Mouse (Mus musculus) heart, adult 8-10 months (tissue): ENCODE results near the gene Gtf3c6. TPM values are rescaled to one million over a fixed set of nuclear protein-coding genes. Genes with fewer than 3 reads are reported as not detected.
"Not testable (repeated sequence)": the region's sequence is repeated elsewhere in the genome, so short reads cannot be mapped to it uniquely, and the experiment has no call there.

Experiments used
- DNase-seq: peaks from one replicate; pipeline ENCODE4 v3.0.0; 2022; ENCODE audit warnings: low spot score
- total RNA-seq, 4 experiments: library from RNA; stranded (reverse); gene quantifications; 2 replicates each; pipeline ENCODE4 v1.2.4; 2022

Gene Gtf3c6
- 10 to 100 TPM; 24.7 to 31.0 (median 25.1) TPM for total RNA-seq

DNA sequence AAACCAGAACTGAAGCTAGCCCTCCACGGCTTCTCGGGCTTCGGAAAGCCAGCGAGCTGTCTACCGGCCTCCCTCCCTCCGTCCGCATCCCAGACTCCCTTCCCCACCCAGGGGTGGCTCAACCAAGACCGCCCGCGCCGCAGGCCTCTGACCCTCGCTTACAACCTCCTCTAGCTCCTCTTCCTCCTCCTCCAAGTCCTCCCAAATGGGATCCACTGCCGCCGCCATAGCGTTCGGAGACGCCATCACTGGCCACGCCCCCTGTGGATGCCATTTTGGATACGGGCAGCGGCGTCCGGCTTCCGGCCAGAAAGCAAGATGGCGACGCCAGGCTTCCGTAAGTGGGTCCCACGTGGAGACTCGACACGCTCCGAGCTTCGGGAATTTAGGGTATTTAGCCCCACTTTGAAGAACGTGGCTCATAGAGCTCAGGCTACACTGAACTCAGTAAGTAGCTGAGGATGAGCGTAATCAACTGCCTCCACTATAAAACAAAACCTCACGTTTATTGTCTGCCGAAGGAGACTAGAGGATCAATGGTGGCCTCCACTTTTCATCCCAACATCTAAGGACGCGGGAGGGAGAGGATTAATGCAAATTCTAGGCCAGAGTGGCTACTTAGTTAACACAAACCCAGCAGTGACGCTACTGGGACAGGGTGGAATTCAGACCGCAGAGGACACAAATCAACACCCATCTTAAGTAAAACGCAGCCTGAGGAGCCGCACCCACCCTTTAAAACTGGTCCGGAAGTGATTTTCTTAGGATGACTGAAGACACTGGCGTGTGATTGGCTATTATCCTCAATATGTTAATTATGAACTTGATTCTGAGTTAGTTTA is at the start of gene Gtf3c6:
TSS of gene Gtf3c6 (minus strand) at position 695 of the 842 bp plus-strand sequence.
- peak; percentile 95 for DNase-seq

DNA sequence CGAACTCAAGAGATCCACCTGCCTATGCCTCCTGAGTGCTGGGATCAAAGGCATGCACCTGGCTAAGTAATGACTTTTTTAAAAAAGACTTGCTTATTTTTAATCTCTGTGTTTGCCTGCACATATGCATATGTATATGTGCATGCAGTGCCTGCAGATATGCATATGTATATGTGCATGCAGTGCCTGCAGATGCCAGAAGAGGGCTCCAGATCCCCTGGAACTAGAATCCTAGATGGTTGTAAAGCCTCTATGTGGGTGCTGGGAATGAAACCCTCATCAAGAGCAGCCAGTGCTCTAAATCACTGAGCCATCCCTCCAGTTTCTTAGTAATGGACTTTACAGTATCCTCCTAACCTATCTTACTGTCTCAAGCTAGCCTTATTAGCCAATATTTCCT is 48.1 kb upstream of the Gtf3c6 start:
- DNase-seq, result no peak

DNA sequence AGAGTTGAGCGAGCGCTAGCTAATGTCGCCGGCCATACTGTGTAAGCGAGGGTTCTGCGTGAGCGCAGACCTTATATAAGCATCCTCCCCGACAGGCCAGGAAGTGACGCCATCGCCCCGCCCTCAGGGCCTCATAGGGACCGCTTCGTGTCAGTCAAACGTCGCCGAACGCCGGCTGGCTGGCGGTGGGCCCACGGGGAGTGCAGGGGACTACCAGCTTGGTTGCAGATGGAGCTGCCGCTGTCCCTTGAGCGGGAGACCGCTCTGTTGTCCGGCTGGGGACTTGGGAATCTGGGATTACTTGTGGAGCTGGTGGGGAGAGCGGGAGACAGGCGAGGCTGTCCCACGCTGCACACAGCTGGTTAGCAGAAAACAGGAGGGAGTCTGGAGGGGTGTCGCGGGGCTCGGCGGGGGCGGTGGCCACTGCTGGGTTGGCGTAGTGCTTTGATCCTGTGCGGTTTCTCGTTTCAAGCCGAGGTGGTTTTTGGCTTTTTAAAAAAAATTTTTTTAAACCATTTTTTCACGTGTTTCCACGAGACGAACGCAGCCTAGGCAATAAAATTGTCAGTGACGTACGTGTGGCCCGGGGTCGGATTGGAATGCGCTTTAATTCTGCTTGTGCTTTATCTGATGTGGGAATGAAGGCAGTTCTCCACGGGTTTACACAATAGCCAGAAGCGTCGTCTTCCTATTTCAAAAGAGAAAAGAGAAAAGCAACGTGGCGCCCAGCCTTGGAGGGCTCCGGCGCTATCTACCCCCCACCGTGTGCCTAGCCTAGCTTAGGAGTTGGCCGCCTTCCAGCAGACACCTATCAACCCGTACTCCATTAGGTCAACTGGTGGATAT is 44.5 kb upstream of the Gtf3c6 start, which contains the start of gene Amd1:
TSS of gene Amd1 (minus strand) at position 47 of the 846 bp plus-strand sequence.
- peak; percentile 100 for DNase-seq

DNA sequence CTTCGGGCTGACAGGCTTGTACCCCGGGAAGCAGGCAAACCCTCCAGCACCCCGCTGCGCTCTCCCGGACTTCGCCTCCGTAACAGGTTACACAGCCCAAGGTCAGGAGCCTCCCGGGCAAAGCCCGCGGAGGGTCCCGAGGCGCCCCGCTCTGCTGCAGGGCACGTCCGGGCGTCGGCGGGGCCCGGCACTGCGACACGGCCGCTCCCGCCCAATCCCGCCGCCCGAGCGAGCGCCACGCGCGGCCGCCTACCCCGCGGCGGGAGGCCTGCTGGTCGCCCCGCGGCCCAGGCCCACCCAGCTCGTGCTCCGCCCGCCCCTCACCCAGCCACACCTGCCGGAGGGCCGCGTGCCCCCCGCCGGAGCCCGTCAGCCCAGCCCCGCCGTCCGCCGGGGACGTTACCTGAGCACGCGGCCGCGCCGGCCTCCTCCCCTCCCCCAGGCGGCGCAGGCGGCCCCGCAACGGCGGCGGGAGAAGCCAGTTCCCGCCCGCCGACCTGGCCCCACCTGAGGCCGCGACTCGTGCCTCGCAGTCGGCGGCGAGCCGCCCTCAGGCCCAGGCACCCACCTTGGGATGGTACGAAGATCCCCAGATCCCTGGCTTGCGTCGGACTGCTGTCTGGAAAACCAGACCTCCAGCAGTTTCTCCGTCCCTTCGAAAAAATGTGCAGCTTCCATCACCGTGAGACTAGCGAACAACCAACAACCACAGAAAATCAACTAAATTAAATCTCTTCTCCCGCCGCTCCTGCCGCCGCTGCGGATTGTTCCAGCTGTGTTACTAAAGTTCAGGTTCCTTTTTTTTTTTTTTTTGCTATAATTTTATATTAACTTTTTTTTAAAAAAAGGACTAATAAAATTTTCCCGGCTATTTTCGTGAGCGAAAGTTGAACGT is 43.5 kb upstream of the Gtf3c6 start:
- not testable (repeated sequence) for DNase-seq

DNA sequence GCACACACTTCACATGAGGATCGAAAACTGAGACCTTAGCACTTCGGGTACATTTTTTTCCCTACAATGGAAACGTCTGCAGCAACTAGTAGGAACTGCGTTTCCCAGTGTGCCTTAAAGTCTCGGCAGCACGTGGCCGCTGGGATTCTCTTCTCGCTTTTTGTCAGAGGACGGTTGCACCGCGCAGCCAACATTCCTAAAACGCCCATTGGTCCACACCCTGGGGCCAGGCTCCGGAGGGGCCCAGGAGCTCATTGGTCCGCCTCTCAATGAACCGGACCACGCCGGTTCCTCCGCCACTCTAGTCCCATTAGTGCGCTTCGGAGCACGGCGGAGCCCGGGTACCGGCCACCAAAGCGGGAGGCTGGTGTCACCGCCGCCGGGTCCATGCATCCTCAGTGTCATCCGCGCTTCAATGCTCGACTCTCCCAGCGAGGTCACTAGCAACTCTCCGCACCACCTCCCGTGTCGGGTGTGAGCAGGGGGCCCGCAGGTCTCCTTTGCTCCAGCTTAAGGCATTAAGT is 42.8 kb upstream of the Gtf3c6 start:
- DNase-seq, result peak; percentile 82

DNA sequence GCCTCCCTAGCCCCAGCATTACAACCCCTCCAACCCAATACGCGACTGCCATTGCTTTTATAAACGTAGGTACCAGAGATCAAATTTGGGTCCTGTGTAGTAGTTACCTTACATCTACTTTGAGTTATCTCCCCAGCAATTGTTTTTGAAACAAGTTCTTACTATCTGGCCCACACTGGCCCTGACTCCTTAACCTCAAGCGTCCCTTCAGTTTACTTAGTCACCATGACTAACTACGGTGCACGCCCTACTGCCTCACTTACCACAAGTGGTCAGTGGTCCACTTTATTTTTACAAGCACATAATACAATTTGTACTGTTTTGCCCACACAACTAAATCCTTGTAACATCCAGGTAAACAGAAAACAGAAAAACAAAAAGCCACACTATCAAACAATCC is 34.7 kb upstream of the Gtf3c6 start:
- no peak for DNase-seq

DNA sequence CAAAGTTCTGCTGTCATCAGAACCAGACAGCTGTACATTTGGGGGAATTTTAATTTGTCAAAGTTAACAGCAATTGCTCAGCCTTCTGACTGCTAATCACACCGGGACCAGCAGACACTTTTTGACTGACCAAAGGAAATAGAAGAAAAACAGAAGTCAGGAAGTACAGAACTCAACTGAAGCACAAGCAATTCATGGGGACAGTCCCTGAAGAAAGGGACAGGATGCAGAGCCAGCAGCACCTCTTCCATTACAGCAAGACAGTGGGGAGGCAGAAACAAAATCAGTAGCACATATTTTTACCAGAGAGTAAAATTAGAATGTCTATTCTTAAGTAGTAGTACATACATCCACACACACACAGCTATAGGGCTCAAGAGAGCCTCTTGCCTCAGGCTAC is 28.9 kb upstream of the Gtf3c6 start:
- DNase-seq, result no peak

DNA sequence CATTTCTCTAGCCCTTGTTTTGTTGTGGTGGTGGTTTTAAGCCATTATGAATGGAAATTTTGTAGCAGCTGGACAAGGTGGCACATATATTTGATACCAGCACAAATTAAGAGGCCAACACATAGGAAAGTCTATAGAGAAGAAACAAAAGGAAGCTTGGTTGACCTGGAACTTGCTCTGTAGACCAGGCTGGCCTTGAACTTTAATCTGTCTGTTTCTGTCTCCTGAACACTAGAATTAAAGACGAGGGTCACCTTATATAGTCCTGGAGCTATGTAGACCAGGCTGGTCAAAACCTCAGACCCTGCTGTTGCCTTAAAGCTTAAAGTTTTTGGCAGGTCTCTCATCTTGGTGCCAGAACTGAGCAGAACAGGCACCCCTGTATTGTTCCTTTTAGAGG is 27.7 kb upstream of the Gtf3c6 start:
- no peak for DNase-seq

DNA sequence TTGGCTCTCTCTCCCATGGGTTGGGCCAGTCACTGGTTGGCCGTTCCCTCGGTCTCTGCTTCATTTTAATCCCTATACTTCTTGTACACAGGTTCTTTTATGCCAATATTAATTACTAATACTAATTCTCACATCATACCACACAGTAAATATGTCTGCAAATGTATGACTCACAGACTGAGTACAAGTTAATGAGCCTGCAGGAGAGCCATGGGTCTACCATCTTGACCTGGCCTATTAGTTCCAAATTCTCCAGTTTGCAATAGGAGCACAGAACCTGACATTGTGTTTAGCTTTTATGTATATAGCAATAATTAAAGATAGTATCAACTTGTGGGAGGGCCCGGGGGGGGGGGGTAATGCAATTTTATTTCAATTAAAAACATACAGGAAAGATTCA is 27.1 kb upstream of the Gtf3c6 start:
- DNase-seq, result no peak

DNA sequence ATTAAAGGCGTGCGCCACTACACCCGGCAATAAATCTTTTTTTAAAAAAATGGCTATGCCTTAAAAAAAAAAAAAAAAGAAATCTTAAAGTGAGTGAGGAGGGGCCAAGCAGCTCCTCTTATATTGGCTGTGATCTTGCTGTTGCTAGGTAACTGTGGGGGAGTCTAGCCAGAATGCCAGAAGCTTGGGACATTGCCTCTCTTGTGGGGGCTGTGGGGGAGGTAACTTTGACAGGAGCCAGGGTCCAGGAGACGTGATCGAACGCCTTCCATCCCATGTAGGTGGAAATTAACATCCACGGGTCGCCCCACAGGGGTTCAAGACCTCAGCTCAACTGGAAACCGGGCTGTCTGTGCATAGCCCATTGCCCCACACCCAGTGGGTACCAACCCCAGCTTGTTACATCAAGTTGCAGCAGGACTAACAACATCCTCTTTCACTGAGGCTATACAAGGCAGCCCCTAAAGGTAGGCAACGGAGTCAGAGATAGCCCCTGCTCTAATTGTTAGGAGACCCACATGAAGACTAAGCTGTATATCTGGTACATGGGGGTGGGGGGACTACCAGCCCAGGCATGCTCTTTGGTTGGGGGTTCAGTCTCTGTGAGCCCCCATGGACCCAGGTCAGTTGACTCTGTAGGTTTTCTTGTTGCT is 26.4 kb upstream of the Gtf3c6 start:
- no peak for DNase-seq

DNA sequence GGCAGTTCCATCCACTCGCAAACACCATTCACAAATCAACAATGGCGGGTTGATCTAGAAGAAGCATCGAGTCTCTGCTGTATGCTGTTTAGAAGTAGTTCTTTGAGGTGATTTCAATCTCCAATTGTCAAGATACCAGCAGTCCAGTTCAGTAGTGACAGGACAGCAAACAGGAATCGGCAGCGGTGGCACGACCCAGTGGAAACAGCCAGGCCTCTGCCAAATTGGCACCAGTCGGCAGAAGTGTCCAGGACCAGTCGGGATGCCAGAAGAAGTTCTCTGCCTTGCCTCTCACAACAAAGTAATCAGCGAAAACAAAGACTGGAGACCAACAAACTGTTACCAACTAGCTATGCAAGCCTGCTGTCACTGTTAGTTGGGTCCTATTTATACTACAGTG is 25.7 kb upstream of the Gtf3c6 start:
- DNase-seq, result no peak

DNA sequence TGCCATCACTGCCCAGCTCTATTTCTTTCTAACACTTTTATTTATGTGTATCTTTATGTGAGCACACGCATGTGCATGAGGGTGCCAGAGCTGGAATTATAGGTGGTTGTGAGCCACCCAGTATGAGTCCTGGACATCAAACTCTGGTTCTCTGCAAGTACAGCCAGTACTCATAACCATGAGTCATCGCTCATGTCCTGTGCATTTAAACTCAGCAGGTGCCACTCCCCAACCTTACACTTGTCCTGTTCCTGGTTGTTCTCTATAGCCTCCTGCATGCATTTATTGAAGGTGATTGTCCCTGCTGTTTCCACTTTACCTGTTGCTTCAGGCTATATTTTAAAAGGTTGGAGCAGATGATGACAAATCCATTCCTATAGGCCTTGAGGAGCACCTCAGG is 23.7 kb upstream of the Gtf3c6 start:
- no peak for DNase-seq

DNA sequence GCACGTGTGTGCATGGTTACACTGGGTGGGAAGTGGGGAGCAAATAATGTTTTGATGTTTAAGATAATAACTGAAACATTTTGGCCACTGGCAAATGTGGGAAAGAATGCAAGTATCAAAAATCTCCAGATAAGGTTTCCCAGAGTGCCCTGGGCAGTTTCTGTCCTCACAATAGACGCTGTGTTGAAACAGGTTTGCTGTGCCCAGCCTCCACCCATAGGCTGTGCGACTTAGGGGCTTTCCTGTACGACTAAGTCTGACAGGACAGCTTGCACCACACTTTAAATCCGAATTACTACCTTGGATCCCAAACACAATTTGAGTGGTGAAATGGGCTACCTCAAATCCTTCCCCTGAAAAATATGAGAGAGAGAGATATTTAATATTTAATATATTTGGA is 20.4 kb upstream of the Gtf3c6 start:
- DNase-seq, result no peak

DNA sequence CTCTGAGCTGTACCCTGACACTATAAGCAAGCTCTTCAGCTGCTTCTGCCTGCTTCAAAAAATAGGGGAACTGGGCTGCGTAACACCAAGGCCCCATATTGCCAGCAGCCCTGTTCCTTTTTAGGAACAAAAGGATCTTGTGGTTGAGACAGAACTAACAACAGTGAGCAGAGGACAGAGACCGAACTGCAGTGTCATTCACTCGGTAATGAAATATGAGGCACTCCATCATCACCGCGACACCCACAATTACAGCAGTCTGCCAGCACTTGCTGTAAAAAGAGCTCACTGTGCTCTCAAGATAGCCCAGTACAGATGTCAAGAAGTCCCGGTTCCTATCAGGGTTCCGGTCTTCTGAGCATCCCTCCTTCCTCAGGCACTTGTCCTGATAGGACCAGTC is 18.1 kb upstream of the Gtf3c6 start:
- no peak for DNase-seq

DNA sequence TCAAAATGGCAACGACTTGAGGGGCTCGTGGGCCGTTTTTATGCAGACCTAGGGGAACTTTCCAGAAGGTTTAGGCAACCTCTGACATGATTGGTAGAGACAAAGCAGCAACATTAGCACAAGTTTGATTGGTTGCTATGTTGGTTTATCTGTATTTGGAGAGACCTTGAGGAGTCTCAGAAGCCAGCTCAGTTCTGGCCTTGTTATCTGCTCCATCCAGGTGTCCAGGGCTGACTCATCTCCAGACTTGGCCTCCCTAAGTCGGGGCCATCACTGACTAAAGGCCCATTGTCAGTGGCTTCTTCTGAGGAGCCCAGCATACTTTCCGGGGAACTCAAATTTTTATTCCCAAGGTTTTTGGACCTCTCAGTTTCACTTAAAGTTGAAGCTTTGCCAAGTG is 16.0 kb upstream of the Gtf3c6 start:
- DNase-seq, result no peak

DNA sequence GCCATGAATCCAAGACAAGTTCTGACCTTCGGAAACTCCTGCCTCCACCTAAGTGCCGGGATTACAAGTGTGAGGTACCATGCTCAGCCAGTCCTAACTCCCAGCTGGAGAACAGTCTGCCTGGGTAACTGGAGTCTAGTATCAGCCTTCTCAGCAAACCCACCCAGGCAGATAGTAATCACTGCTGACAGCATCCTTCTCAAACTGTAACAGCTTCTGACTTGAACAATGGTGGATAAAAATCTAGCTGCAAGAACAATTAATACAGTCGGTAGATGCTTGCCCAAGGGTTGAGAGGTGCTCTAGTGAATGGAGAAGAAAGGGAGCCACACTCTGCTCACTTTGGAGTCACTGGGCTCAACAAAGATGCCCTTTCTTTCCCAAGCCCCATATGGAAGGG is 13.3 kb upstream of the Gtf3c6 start:
- no peak for DNase-seq

DNA sequence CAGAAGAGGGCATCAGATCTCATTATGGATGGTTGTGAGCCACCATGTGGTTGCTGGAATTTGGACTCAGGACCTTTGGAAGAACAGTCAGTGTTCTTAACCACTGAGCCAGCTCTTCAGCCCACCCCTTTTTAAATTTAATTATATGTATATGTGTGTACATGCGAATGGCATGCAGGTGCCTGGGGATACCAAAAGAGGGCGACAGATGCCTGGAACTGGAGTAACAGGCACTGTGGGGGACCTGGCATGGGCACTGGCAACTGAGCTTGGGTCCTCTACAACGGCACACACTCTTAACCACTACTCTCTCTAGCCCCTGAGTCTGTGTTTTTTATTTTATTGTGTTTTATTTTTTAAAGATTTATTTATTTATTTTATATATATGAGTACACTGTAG is 7.0 kb upstream of the Gtf3c6 start:
- no peak for DNase-seq

DNA sequence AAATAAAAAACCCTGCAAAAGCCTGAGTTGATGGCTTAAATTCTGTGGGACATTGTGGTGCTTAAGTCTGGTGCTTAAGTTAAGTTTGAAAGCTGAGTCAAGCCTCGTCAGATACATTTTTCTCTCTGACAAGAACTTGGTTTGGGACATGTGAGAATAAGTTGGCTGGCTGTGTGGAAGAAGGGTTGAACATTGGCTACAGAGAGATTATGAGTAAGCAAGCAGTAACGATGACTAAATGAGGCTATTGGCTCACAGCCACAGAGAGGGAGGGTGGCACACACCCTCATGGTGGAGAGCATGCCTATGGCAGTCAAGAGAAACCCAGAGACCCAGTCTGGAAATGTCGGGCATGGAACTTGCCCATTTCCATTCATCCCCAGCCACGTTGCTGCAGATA is 5.8 kb upstream of the Gtf3c6 start:
- no peak for DNase-seq

DNA sequence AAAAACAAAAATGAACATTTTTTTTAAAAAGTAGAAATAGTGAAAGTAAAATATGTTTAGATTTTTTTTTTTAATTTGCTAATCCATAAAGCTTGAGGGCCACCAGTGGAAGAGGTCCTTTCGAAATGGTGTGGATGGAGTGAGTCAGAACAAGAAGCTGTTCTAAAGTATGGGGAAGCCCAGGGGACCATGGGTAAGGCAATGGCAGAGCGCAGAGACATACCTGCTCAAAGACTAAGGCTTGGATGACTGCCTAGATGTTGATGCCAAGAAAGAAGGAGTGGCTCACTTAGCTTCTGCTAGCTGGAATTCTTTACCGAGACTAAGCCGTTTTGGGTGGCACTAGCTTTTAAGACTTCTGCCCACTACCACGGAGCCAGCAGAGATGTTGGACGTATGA is 4.3 kb upstream of the Gtf3c6 start:
- DNase-seq, result no peak

DNA sequence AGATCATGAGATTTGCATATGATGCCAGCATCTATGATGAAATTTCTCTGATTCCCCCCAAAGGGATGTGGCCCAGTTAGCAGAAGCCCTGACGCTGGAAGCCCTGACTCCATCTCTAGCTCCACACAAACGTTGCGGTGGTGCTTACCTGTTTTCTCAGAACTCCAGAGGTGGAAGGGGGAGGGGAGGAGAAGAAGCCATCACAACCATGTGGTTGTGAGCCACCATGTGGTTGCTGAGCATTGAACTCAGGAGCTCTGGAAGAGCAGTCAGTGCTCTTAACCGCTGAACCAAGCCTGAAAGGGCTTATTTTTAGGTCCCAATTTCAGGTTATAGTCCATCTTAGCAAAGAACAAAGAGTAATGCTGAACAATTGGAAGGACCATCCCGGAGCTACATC is 2.4 kb upstream of the Gtf3c6 start:
- no peak for DNase-seq

DNA sequence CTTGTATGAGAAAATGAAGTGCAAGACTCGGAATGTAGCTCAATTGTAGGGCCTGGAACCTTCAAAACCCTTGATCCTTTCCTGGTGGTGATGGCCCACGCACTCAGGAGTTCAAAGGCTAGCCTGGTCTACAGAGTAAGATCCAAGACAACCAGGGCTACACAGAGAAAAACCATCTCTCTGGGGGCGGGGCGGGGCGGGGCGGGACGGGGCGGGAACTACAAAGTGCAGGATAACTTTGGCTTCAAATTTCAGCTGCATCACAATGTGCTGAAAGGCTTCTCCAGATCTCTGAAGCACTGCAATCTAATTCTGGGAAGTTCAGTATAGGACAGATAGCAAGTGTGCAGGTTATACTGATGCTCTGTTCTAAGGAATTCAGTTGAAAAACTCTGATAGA is 1.6 kb upstream of the Gtf3c6 start:
- DNase-seq, result no peak
